Mouse (Mus musculus) adrenal gland, postnatal 25 days (tissue): ENCODE measurements around the gene Myocd. TPM values are rescaled to one million over a fixed set of nuclear protein-coding genes. Genes with fewer than 3 reads are reported as not detected.

Experiments
- DNase-seq: peaks from one replicate; pipeline ENCODE4 v3.0.0; 2021; ENCODE audit warnings: mixed read lengths
- total RNA-seq: library from RNA; stranded (reverse); gene quantifications from 2 replicates; pipeline ENCODE4 v1.2.3, GENCODE M21; 2021

Gene Myocd
- total RNA-seq, 1 experiment from 2014 or later: 0.15 TPM

- no peak for DNase-seq
Observed at GRCm38 (mm10) chr11:65213806-65214205, 56.0 kb downstream of the Myocd start.

- DNase-seq: no peak
Observed at GRCm38 (mm10) chr11:65211701-65212100, 58.1 kb downstream of the Myocd start.

- DNase-seq: peak; percentile 18
Observed at GRCm38 (mm10) chr11:65209441-65209840, 60.3 kb downstream of the Myocd start.

- no peak for DNase-seq
Observed at GRCm38 (mm10) chr11:65205306-65205705, 64.5 kb downstream of the Myocd start.

- DNase-seq: no peak
Observed at GRCm38 (mm10) chr11:65204651-65205050, 65.1 kb downstream of the Myocd start.

- DNase-seq: no peak
Observed at GRCm38 (mm10) chr11:65203020-65203419, 66.8 kb downstream of the Myocd start.

GRCm38 (mm10) chr11:65202236-65202635 lies 67.6 kb downstream of the Myocd start:
- DNase-seq: no peak

- no peak for DNase-seq
Observed at GRCm38 (mm10) chr11:65198026-65198425, 71.8 kb downstream of the Myocd start.

- peak; percentile 54 for DNase-seq
Observed at GRCm38 (mm10) chr11:65197280-65197679, 72.5 kb downstream of the Myocd start.

- no peak for DNase-seq
Observed at GRCm38 (mm10) chr11:65186974-65187373, 82.8 kb downstream of the Myocd start.

GRCm38 (mm10) chr11:65185114-65185513 lies 84.7 kb downstream of the Myocd start:
- DNase-seq: no peak

GRCm38 (mm10) chr11:65170121-65170750 lies 99.6 kb downstream of the Myocd start:
- DNase-seq: no peak

GRCm38 (mm10) chr11:65162767-65163120 lies 107.0 kb downstream of the Myocd start, which contains the start of gene Arhgap44:
Arhgap44 (minus strand) TSS chr11:65162961.
- peak; percentile 76 for DNase-seq

- no peak for DNase-seq
Observed at GRCm38 (mm10) chr11:65161881-65162766, 107.7 kb downstream of the Myocd start.

GRCm38 (mm10) chr11:65160991-65161880 lies 108.6 kb downstream of the Myocd start:
- no peak for DNase-seq

GRCm38 (mm10) chr11:65159791-65160190 lies 110.0 kb downstream of the Myocd start, which contains the start of gene 1700086D15Rik:
1700086D15Rik (minus strand) TSS chr11:65159891.
- no peak for DNase-seq

- DNase-seq: no peak
Observed at GRCm38 (mm10) chr11:65158658-65158990, 111.2 kb downstream of the Myocd start.

GRCm38 (mm10) chr11:65157966-65158657 lies 111.7 kb downstream of the Myocd start:
- no peak for DNase-seq

- no peak for DNase-seq
Observed at GRCm38 (mm10) chr11:65153006-65153405, 116.8 kb downstream of the Myocd start.

GRCm38 (mm10) chr11:65148441-65148840 lies 121.3 kb downstream of the Myocd start:
- DNase-seq: no peak

GRCm38 (mm10) chr11:65142838-65143417 lies 126.9 kb downstream of the Myocd start:
- no peak for DNase-seq

- DNase-seq: no peak
Observed at GRCm38 (mm10) chr11:65139030-65139429, 130.8 kb downstream of the Myocd start.
